Mouse (Mus musculus) adrenal gland (tissue): ENCODE measurements at regions not wholly inside any gene's neighbourhood (a gene's known extent, or its start where the extent isn't known, plus 50 kb on each side); places are given as distances from the start of the nearest gene placed in this dataset.

ENCODE experiments used
- intact Hi-C: fragments of 180-260 bp; cut with DNase I; formaldehyde crosslinking; loops from one replicate; pipeline ENCODE4 v1.15.1; 2025

DNA sequence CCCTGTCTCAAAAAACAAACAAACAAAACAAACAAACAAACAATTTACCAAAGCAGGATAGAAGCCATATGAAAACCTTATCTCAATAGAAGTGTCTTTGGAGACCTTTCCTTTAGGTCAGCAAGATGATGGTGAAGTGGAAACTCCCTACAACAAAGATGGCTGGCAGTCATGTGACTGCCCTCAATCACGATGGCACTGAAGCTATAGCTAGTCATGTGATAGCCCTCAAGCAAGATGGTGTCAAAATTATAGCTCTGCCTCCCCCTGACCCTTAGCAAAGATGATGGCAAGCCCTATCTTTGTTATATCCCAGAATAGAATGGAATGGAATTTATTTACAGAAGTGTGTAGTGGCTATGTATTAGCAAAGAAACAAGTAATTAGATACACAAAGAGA is 423.2 kb downstream of the 1810013L24Rik start:
- intact Hi-C loops: no loop called here

DNA sequence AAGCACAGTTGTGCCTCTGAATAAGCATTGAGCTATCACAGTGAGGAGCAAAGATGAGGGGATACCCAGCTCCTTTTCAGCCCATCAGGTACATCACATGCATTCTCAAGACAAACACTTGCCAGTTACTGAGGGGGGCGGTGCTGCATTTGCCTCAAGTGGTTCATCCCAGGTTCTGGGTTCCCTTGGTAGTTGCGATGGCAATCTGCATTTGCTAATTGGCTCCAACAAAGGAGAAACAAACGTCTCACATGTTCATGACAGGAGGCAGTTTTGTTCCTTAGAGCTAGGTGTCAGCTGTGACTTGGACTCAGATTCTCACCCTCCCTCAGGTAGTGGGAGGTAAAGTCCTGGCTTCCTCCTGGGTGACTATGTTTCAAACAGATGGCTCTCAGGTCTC is 425.5 kb downstream of the 1810013L24Rik start:
- intact Hi-C loops: no loop called here

DNA sequence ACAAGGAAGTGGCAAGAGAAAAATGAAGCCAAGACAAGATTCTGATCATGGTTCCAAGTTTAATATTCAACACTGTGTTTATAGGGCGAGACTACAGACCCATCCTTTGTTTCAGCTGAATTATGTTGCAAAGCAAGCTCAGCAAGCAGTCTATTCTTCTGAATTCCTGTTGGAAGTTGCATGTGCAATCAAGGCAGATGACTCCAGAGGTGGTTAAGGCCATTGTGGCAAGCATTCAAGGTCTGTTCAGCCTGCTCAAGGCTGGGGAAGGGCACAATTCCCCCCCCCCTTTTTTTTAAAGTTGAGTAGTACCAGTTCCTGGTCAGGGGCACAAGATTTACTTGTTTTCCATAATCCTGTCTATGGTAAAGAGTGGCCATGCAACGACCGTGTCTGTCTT is 431.1 kb downstream of the 1810013L24Rik start:
- intact Hi-C loops: no loop called here

DNA sequence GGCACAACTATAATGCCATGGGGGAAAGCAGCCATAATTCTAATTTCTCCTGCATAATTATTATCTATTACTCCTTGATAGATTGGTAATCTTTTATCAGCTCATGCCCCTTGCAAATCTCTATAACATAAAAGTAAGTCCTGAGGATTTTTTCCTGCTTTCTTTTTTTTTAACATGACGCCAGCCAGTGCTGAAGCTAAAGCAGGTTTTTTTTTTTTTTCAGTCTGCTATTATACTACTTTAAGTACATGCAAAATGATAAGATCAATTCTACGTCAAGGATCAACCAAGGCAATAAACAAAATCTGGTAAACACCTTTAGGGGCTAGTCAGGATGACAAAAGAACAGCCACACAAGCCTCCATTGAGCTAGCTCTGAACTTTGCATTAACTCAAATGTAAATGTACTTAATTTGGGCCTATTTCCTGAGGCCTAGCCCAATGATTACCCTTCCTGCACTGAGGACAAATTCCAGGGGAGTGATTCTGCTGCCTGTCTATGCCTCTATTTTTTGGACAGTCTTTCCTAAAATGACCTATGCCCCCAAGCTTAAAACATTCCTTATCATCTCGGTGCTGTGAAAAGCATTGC is 434.8 kb downstream of the 1810013L24Rik start:
- intact Hi-C loops: no loop called here

DNA sequence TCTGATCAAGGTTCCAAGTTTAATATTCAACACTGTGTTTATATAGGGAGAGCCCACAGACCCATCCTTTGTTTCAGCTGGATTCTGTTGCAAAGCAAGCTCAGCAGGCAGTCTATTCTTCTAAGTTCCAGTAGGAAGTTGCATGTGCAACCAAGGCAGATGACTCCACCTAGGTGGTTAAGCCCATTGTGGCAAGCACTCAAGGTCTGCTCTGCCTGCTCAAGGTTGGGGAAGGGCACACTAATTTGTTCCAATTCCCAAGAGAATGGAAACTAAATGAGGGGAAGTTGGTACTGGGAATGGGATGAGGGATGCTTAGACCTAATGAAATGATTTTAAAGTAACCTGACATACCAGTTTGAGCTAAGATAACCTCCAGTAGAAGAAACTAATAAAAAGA is 437.3 kb downstream of the 1810013L24Rik start:
- intact Hi-C loops: no loop called here

DNA sequence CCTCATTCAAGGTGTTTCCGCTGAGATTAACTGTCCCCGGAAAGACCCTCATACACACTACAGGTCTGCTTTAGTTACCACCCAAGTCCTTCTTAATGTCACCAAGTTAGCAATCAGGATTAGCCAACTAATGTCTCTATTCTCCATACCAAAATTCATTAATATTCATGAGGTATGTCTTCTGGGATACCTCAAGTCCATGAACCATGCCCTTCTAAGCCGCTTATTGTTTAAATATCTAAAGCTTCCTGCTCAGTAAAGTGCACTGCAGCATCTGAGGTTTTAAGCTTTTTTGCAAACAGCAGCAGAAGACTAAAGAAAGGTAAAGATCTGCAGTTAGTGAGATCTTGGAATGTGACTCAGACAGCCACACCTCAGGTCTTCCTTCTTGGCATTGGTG is 440.2 kb downstream of the 1810013L24Rik start:
- intact Hi-C loops: no loop called here

DNA sequence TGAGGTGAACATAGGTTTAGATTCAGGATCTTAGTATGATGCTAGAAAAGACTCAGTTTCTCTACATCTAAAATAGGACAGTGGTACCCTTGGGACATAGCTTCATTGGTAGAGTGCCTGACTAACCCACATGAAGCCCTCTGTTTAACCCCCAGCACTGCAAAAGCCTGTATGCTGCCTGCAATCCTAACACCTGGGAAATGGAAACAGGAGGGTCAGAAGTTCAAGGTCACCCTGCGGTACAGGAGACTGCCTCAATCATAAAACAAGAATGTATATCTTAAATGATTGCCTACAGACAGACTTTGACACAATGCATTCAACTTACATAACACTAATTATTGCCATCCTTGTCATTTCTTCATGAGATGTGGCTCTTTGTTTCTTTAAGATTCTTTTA is 440.8 kb downstream of the 1810013L24Rik start:
- intact Hi-C loops: no loop called here

DNA sequence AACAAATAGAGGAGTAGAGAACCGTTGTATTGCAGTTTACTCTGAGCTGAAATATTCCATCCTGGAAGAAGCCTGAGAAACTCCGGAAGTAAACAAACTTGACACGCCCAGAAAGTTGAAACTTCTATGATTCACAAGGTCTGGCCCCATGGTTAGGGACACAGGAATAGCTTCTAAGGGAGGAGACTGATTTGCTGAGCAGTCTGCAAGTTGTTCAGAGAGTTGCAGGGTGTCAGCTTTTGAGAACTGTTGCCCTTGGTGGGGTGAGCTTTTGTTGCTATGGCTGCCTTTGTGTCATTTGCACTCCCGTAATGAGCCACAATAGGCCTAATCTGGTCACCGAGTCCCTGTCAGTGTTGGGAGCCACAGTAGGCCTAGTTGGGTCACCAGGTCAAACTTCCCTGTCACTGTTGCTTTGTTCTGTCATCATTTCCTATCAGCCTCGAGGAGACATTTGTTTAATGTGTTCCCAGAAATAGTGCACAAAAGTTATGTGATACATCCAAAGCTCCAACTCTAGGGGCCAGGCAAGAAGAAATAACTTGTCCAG is 443.9 kb downstream of the 1810013L24Rik start:
- intact Hi-C loops: no loop called here

DNA sequence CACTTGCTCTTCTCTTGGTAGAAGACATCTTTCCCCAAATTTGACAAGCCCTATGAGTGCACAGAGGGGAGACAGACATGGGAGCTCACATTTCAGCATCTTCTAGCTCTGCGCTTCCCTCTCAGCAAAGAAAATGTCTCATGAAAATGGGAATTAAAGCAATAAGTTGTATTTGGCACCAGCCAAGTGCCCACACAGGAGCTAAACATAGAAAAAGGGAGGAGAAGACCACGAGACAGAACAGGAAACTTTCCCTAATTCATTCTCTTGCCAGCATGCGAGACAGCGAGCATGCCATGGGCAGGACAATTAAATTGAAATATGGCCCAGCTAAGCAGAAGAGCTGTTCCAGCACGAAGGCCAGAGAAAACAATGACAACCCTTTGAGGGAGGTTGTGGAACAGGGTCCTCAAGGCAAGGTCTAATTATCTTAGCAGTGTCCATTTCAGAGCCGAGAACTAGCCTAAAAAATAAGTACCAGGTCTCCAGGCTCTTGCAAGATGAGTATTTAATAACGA is 444.7 kb downstream of the 1810013L24Rik start:
- intact Hi-C loops: no loop called here

DNA sequence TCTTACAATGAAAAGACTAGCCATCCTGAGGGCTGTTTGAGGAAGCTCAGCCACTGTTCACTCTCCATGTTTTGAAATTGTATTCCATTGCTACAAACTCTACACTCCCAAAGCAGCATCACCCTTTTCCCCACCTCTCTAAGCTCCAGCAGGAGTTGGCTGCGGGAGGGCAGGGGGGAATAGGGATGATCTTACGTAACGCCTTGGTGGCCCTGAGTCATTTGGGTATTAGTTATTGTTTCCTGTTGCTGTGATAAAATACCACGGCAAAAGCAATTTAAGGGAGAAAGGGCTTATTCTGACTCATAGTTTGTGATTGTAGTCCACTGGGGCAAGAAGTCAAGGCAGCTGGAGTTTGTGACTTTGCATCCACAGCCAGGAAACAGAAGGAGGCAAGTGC is 445.5 kb downstream of the 1810013L24Rik start:
- intact Hi-C loops: no loop called here

DNA sequence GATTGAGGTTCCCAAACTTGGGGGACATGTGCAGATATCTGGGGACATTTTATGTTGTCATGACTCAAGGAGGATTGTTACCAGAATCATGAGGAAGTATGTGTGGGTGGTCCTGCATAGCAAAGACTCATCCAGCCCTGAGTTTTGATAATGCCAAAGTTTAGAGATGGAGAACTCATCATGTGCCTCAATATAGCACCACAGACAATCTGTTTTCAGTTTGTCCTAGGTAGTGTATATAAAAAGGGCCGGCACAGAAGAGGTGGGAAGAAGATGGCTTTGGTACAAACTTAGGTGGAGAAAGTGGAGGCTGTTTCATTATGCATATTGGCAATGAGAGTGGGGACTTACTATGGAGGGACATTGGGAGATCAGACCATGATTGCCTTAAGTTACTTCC is 447.2 kb downstream of the 1810013L24Rik start:
- intact Hi-C loops: no loop called here

DNA sequence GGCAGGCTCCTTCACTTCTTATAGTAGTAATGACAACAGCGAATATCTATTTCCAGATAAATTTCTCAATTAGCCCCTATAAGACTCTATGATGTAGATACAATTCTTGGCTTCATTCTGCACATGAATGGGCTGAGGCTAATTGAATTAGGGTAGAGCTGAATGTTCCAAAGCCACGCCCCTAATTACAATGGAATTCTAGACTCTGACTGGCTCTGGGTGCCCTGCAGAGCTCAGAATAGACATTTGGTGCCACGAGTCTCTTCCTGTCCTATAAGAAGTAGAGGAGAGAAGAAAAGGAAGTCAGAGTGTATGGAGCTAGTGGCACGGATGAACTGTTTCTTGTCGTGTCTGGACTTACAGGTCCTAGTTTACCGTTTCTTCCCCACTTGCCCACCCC is 449.8 kb downstream of the 1810013L24Rik start:
- intact Hi-C loops: no loop called here

DNA sequence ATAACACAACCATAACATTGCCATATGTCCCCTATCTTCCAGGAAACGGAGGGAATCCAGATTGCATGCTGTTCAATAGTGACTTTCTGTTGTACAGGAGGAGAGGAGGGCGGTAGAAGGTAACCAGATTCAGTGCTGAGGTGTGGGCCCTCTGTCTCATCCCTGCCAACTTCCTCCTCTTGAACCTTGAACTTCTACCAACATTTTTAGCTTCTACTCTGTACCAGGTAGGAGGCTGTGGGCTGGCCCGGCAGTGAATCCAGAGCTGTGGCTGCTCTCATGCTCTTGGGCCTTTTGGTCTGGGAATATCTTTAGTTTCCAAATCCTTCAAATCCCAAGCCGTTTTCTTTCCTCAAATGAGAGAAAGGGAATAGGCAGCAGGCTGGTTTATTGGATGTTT is 450.5 kb downstream of the 1810013L24Rik start:
- intact Hi-C loops: no loop called here

DNA sequence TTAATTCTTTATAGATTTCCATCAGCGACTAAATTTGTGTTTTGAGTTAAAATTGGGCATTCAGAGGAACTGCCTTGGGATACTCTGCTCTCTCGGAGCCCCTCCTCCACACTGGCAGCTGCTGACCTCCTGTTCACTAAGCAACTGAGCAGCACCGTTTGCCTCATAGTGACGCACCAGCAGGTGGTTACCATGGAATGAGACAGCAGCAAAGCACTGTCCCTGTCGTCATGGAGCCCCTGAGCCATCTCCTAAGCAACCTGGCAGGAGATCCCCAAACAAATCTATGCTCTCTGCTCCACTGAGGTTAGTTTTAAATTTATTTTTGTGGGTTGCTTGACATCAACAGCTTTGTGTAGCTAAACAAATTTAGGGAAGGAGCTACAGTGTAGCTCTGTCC is 451.0 kb downstream of the 1810013L24Rik start:
- intact Hi-C loops: no loop called here

DNA sequence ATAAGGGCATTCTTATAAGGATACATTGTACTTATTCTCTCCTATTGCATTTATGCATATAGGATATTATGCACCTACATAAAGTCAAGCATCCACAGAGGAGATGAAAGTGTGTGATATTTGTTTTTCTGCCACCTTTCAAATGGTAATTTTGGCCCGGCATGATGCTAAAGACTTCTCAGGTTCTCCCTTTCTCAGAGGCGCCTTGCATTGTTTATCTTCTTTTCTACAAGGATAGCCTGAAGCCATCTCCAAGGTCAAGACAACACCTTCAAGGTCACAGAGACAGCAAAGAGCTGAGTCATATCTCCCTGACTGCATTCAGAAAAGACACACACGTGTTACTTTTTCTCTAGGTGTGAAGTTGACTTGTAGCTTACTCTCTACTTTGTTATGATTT is 454.5 kb downstream of the 1810013L24Rik start:
- intact Hi-C loops: no loop called here

DNA sequence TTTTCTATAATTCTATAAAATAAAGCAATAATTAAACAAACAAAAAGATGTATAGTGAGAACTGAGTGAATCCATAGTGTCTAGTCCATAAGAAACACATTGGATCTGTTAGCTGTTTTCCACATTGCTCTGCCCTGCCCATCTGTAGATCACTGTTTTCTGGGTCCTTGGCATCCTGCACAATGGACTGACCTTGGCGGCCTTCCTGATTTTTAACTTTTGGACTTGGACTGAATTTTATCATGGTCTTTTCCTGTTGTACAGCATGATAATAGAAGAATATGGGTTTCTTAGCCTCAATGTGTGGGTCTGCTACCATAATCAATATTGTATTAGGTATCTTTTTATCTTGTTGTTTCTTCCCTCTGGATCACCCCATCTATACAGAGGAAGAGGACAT is 456.0 kb downstream of the 1810013L24Rik start:
- intact Hi-C loops: no loop called here

DNA sequence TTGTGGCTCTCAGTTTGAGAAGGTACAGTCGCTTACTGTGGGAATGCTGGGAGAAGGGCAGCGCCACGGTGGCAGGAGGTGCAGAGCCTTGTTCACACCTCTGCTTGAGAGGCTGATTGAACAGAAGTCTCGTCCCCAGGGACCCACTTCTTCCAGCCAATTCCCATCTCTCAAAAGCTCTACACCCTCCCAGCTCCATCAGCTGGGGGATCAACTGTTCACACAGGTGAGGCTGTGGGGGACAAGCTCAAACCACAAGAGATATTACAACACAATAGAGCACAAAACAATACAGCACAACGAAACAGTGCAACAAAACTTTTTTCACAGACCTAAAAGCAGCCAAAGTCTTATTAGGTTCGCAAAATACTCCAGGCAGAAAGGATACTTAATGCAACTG is 457.7 kb downstream of the 1810013L24Rik start:
- intact Hi-C loops: no loop called here

DNA sequence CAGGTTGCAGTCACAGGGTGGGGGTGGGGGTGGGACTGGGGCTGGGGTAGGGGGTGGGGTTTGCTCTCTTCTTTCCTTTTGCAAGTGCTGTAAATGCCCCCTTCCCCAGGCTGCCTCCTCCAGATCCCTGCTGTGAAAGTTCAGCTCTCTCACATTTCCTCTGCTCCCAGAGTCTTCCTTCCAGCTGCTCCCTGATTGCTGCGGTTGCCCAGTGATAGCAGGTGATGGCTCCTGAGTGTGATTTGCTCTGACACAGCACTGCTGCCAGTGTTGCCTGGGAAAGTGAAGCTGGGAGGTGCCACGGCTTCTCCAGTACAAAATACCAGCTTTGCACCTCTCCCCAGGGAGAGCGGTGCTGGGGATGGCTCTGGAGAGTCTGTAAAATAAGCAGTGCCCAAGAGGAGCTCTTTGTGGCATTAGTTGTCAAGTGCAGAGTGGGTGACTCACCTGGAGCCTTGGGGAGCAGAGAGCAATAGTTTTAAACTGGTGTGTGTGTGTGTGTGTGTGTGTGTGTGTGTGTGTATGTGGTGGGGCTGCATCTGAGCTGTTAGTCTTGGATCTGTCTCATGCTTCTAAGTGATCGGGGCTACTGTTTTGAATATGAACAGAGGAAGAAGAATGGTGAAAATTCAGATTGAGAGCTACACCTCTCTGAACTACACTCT is 461.6 kb downstream of the 1810013L24Rik start:
- intact Hi-C loops: no loop called here

DNA sequence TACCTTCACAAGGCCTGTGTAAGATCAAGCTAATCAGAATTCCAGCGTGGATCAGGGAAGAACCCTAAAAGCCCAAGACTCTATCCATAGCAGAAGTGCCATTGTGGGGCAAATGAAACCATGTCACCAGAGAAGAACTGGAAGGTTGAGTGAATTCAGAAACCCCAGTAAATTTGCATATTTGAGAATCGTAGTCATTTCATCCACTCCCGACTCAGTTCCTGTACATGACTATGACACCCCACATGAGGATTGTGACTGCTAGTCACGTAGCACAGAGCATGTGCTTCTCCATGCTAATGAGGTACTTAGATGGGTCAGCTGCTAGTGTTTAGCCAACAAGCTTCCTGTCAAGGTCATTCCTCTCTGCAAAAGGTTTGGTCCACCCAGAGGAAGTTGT is 473.2 kb downstream of the 1810013L24Rik start:
- intact Hi-C loops: no loop called here

DNA sequence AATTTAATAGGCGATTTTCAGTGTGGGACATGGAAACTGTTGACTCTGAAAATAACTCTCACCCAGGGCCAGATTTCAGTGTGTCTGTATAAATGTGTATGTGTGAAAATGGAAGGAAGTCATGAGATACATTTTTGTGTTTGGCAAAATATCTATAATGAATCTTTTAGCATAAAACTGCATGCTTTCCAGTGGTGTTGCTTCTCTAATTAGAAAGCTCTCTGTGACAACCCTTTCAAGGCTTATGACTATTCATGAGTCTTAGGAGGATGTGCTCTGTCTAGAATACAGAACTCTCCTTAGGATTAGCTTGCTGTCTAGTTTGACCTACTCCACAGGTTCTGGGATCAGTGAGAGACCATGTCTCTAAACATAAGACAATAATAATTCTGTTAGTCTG is 474.2 kb downstream of the 1810013L24Rik start:
- intact Hi-C loops: no loop called here

DNA sequence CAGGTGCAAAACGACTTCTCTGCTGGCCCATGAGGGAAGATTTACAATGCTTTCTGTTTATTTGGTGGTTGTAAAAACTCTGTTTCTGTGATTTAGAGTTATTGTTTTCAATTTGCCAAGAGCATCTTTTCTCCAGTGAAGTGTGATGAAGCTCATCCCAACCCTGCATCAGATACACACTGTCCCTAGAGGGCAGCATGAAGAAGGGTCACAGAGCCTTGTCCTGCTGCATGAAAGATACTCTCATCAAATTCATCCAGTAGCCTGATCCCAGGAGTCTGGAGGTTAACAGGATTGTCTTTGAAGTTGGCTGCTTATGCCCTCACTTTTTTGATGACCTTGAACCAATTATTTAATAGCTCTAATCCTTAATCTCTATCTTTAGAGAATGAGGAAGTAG is 480.8 kb downstream of the 1810013L24Rik start:
- intact Hi-C loops: loop anchor here (5.0 kb wide), 1 partner anchor 682 kb away; no protein-coding TSS in a partner anchor

DNA sequence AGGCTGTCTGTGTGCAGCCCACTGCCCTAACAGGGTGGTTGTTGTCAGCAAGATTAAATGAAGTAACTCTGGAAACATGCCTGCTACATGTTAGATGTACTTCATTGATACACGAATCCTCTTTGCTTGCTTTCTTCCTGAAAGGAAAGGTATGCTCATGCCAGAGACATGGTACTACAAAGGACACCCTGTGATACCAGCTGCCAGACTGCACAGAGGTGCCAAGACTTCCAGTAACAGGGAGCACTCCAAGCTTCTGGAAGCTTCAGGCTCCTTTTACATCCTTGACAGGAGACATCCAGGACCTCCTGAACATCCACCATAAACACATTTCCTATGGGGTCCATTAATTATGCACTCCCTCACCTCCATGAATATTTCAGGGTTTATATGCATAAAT is 505.7 kb downstream of the 1810013L24Rik start:
- intact Hi-C loops: no loop called here

DNA sequence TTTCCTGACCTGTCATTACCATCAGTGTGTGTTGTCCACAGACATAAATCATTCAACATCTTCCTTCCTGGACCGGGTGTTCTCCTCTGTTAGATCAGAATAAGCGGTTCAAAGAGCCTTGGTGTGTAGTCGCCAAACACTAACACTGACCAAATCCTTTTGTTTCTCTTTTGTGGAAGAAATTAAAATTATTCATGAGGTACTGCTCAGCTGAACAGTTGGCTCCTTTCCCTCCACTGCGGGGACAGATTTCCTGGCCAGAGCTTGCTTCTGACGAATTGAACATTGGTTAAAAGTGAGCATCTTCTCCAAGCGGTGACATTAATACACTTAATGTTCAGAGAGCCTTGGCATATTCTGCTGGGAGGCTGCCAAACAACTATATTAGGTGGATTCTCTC is 506.2 kb downstream of the 1810013L24Rik start:
- intact Hi-C loops: no loop called here
